Mouse (Mus musculus) ES-Bruce4 (cell line): ENCODE data around the gene Efemp2.

Experiments used
- CTCF ChIP-seq: IDR thresholded peaks from one replicate; pipeline ENCODE4 v1.8.1; 2011; ENCODE audit warnings: low read depth, low read length
- EP300 ChIP-seq: IDR thresholded peaks from 2 replicates; pipeline ENCODE4 v1.6.1; 2011; ENCODE audit warnings: low read depth, low read length; ENCODE audit not compliant: insufficient read depth
- POLR2A ChIP-seq: IDR thresholded peaks from one replicate; pipeline ENCODE4 v1.8.1; 2011; ENCODE audit warnings: low read length; ENCODE audit not compliant: insufficient read depth

- TF ChIP-seq CTCF (no peak), POLR2A (no peak), EP300 (no peak)
Observed at GRCm38 (mm10) chr19:5475069-5475714, 1.4 kb downstream of the Efemp2 start.
